Mouse (Mus musculus) mouse embryonic stem cell (cell line): ENCODE data around the gene Pigc.

Experiments
- in situ Hi-C, 2 experiments: fragments of 300-500 bp; cut with MboI; formaldehyde crosslinking; loops; 1 replicate in 1 of 2; 3 replicates in 1 of 2; pipeline ENCODE4 v1.14.3; 2019 to 2020; ENCODE audit warnings: low sequenced_read_pairs in 2 of 2, low pct_unique_long_range_greater_than_20kb in 1 of 2, mixed read lengths in 1 of 2; ENCODE audit not compliant: unreplicated experiment in 1 of 2

The Pigc gene

GRCm38 (mm10) chr1:161999882-162000371, 30.9 kb downstream of the Pigc start:
- in situ Hi-C loops: loop anchor here (10.0 to 25.0 kb wide), 2 partner anchors 312 to 315 kb away; no protein-coding TSS in a partner anchor

GRCm38 (mm10) chr1:162001328-162001727, 32.3 kb downstream of the Pigc start:
- in situ Hi-C loops: loop anchor here in 1 of 2 experiments (10.0 kb wide), 1 partner anchor 313 kb away; no protein-coding TSS in a partner anchor

GRCm38 (mm10) chr1:162003729-162004517, 34.9 kb downstream of the Pigc start:
- in situ Hi-C loops: loop anchor here in 1 of 2 experiments (10.0 kb wide), 1 partner anchor 311 kb away; no protein-coding TSS in a partner anchor

- in situ Hi-C loops: loop anchor here in 1 of 2 experiments (10.0 kb wide), 1 partner anchor 310 kb away; no protein-coding TSS in a partner anchor
These were observed 35.5 kb downstream of the Pigc start for GRCm38 (mm10) chr1:162004518-162004780.

- in situ Hi-C loops: loop anchor here in 1 of 2 experiments (10.0 kb wide), 1 partner anchor 310 kb away; no protein-coding TSS in a partner anchor
These were observed 36.1 kb downstream of the Pigc start for GRCm38 (mm10) chr1:162004821-162005770.

- in situ Hi-C loops: loop anchor here in 1 of 2 experiments (10.0 kb wide), 1 partner anchor 309 kb away; no protein-coding TSS in a partner anchor
These were observed 37.1 kb downstream of the Pigc start for GRCm38 (mm10) chr1:162006109-162006508.

- in situ Hi-C loops: loop anchor here in 1 of 2 experiments (10.0 kb wide), 1 partner anchor 307 kb away; no protein-coding TSS in a partner anchor
These were observed 39.2 kb downstream of the Pigc start for GRCm38 (mm10) chr1:162008208-162008607.

GRCm38 (mm10) chr1:162008631-162009067, 39.7 kb downstream of the Pigc start:
- in situ Hi-C loops: loop anchor here in 1 of 2 experiments (10.0 kb wide), 1 partner anchor 306 kb away; no protein-coding TSS in a partner anchor

- in situ Hi-C loops: loop anchor here in 1 of 2 experiments (10.0 kb wide), 1 partner anchor 306 kb away; no protein-coding TSS in a partner anchor
These were observed 40.1 kb downstream of the Pigc start for GRCm38 (mm10) chr1:162009086-162009485.

- in situ Hi-C loops: no loop called here
These were observed 42.7 kb downstream of the Pigc start for GRCm38 (mm10) chr1:162011523-162012245.

GRCm38 (mm10) chr1:162013561-162013960, 44.6 kb downstream of the Pigc start:
- in situ Hi-C loops: no loop called here

GRCm38 (mm10) chr1:162015247-162015862, 46.4 kb downstream of the Pigc start:
- in situ Hi-C loops: no loop called here

GRCm38 (mm10) chr1:162016982-162017381, 48.0 kb downstream of the Pigc start:
- in situ Hi-C loops: no loop called here

- in situ Hi-C loops: no loop called here
These were observed 49.1 kb downstream of the Pigc start for GRCm38 (mm10) chr1:162017975-162018600.

GRCm38 (mm10) chr1:162018601-162018977, 49.6 kb downstream of the Pigc start:
- in situ Hi-C loops: no loop called here

- in situ Hi-C loops: no loop called here
These were observed 51.3 kb downstream of the Pigc start for GRCm38 (mm10) chr1:162020303-162020731.

GRCm38 (mm10) chr1:162020766-162021165, 51.8 kb downstream of the Pigc start:
- in situ Hi-C loops: no loop called here
